Mouse (Mus musculus): Measurements from ENCODE around the gene Lap3.

Gene Lap3

DNA sequence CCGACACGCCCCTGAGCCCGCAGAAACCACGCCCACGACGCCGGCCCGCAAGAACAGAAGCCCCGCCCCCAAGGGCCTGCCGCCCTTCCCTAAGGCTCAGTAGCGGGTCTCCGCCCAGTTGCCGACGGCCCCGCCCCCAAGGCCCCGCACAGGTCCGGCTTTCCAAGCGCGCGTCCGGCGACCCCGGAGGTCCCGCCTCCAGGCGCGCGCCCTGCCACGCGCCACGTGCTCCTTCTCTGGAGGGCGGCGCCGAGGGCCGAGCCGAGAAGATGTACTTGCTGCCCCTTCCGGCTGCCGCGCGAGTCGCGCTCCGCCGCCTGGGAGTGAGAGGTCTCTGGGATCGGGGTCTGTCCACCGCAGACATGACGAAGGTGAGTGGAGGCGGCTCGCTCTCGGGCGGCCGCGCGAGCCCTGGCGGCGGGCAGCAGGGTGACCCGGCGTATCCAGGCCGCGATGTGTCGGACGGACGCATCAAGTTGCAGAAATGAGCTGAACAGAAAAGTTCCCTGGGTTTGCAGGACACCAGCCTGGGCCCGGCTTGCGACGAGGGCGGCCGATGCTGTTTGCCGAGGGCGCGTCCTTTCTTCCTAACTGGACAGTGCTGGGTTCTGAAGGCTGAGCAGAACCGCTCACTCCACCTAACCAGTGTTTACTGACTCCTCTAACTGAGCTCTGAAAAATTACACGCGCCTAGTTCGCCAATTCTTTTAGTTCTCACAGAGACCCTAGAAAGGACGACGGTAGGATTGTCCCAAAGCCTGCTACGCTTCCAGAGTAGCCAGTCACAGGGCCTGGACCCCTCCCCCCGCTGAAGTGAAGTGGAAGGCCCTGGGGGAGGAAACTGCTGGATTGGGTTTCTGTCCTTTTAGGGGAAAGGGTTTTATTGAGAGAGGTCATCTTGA lies at the start of gene Lap3:
Gene Lap3, plus strand, starts transcription at position 184 of the 902 bp plus-strand sequence.
- DNase-seq (ENCODE audit: low read depth, low spot score), result peak; percentile 98

DNA sequence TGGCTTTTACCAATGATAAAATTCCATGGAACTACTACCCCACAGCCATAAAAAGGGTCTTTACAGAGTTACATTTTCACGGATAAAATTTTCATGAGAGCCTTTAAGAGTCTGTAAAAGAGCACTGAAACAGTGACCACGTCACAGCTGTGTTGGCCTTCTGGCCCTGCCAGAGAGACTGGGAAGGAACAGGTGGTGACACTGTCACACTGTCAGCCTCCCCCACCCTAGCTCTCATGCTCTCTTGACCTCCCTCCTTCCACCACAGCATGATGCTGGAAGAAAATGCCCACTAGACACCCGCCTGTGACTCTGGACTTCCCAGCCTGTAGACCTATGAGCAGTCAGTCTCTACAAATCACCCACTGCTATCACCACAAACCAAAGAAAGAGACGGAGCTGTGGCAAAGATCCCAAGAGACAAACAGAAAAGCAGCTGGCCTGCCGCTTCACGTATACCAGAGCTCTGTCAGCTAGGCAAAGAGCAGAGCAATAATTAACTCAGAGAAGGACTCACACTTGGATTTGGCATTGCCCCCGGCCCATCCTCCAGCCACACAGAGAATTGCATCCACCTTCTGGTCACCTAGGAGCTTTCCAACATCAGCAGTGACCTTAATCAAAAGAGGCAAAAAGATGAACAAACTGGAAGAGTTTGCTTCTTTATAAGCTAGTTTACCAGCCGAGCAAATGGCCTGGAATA lies 48.9 kb upstream of the Lap3 start:
- DNase-seq (ENCODE audit: low read depth, low spot score), result no peak

DNA sequence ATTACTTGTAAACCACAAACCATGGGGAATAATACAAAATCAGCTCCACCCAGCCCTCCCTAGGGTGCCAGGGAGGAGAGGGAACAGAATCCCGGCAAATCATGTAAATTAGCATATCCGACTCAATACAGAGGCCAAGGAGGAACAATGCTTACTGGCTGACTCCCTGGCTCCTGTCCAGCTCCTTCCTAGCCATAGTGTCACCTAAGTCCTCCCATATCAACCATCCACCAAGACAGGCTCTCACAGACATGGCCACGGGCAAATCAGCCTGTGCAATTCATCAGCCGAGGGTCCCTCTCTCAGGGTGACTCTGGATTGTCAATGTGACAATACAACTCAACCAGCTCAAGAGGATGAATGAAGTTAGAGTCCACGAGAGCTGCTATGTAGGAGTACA lies 44.5 kb upstream of the Lap3 start:
- peak; percentile 6 for DNase-seq (ENCODE audit: low read depth, low spot score)

DNA sequence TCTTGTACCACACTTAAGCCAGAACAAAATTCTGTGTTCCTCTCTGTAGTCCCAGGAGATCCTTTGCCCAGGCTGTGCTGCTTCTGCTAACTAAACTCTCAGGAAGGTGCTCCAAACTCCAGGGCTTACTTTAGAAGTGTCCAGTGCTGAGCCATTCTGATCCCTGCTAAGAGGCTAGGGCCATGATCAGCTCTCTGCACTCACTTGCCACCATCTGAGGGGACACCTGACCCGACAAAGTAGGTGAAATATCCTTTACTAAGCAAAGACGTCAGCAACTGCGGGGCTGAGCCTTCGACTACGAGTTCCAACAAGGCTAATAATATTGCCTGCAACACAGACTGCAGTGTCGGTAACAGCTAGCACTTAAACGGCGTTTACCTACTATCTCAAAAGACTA lies 44.0 kb upstream of the Lap3 start:
- peak; percentile 28 for DNase-seq (ENCODE audit: low read depth, low spot score)

DNA sequence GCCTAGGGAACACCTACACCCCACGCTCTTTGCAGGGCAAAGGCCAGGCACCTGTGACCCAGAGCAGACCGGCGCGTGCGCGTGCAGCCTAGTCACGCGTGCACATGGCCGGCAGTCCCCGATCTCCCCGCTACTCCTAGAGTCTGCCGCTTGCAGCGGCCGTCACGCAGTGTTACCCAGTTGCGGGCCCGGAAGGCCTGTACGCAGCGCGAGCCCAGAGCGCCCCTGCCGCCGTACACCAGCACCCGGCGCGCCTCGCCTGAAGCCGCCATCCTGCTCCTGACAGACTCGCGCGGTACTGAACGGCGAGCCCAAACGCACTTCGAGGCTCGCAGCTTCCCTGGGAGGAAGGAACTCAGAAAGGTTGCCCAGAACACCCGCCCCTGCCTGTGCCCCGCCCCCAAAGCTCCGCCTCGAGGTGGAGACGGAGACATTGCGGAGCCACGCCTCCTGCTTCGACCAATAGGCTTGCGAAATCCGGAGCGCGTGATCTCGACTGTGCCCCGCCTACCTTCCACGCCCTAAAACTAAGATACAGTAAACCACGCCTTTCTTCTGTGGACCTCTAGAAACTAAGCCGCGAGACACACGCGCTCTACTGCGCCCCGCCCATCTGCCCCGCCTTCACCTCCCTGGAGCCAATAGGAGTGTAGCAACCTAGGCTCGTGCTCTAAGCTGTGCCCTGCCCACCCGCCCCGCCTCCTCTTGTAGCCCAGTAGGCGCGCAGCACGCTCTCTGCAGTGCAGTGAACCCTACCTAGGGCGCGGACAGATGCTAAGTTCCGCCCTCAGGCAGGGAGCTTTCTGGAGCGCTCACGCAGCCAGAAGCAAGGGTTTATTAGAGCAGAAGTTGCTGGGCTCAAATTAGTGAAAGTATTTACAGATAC lies 43.1 kb upstream of the Lap3 start, which contains the start of gene Qdpr:
Gene Qdpr, minus strand, starts transcription at position 406 of the 886 bp plus-strand sequence.
- peak; percentile 100 for DNase-seq (ENCODE audit: low read depth, low spot score)

DNA sequence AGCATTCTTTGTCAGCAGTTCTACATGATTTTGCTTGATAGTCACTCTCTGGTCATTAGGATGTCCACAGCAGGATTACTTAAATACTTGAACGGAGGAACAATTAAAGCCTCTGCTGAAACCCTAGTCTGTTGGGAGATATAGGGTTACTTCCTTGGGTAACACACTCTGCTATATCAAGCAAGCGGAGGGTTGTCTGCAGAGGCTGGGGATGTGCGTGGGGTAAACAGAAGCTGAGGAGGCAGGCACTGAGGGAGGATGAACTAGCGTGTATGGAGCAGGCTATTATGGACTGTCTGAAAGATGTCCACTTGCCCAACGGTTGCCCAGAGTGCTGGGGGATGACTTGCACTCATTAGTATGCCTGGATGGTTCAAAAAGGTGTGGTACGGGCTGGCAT lies 39.7 kb upstream of the Lap3 start, which contains the start of gene Clrn2:
Gene Clrn2, plus strand, starts transcription at position 301 of the 400 bp plus-strand sequence.
- no peak for DNase-seq (ENCODE audit: low read depth, low spot score)

DNA sequence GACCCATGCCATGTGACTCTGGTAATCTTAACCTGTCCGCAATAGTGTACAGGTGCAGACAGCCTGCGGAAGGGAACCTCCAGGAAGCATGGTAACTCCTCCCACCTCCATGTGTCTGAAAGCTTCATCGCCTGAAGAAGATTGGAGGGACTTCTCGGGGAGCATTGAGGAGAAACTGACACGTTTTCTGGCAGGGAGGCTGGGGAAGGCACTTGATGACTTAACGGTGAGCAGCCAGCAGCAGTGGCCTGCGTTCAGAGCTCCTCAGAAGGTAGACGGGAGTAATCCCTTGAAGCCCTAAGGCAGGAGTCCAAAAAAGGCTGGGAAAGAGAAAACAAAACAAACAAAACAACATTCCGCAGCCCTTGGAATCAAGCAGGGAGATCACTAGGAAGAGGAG lies 38.7 kb upstream of the Lap3 start:
- no peak for DNase-seq (ENCODE audit: low read depth, low spot score)

DNA sequence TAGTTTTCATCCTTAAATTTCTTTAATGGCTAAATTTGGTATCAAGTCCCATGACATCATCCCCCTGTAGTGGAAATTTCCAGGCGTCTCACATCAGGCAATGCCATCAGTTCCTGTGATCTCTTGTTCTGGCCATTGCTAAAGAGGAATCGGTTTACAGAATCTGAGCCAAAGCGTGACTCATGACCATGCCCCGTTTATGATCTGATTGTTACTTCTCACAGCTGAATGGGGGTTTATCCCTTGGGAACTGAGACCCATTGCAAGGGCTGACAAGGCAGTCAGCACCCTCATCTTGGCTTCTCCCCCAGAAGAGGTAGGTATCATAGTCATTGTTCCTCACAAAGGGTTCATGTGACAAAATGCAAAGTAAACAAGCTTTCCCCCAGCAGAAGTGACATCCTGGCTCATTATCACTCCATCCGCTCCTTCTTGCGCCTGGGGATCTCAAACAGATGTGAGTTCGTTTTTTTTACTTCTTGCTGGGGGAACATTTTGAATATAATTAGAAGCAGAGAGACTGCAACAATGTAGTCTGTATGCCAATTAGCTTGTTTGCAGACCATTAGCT lies 20.2 kb upstream of the Lap3 start:
- DNase-seq (ENCODE audit: low read depth, low spot score), result no peak

DNA sequence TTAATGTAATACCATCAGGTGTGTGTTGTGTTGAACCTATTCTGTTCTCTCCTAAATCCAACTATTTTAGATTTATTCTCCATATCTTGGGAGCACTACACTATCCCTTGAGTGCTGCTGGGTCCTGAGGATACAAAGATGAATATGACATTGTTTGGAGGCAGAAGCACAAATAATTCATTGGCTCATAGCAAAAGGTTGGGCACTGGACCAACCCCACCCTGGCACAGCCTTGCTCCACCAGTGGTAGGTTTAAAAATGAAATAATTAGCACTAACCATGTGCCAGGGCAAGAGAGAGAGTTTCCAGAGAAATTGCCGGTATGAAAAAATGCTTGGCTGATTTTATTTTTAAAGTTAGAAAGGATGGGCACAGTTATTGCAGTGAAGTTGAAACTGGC lies 19.7 kb upstream of the Lap3 start:
- no peak for DNase-seq (ENCODE audit: low read depth, low spot score)

DNA sequence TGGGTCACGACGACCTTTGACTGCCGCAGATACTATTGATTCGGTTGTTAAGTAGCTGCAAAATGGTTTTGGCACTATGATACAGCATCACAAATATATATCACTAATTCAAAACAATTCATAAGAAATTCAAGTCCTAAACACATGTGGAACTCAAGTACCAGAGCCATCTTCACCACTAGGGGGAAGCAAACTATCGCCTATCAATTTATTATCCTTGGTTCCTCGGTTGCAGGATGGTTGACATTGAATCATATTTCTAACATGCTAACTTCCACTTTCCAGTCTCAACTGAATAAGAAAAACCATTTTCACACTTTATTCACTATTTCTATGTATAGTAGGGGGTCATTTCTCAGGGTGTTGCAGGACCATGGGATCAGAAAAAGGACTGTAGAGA lies 19.0 kb upstream of the Lap3 start:
- DNase-seq (ENCODE audit: low read depth, low spot score), result peak; percentile 81

DNA sequence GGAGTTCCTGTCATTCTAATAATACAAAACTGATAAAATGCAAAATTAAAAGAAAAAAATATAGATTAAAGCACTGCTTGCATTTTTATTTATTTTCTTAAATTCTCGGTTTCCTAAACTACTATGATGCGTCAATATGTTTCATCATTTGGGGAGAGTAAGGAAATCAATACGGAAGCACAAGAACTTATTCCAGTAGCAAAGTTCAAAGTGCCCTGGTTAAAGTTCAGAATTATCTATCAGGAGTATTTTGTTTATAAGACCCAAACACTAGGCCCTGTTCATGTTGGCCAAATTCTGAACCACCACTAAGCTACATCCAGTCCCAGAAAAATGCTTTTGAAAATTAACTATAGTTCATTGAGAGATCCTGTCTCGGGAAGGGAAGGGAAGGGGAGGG lies 18.4 kb upstream of the Lap3 start:
- DNase-seq (ENCODE audit: low read depth, low spot score), result no peak

DNA sequence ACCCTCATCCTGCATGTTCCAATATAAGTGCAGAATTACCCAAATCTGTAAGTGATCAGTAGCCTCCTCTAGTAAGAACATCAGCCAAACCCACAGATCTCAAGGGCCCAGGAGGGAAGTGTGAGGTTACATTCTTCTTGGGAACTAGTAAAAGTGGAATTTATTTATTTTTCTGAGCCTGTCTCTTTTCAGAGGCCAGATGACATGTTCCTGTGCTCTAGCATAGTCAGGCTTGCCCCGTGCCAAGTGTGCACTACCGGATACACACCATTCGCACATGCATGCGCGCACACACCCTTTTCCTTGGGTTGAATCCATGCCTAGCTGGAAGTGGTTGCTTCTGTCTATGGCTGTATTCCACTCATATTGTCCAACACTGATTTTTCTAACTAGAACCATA lies 17.4 kb upstream of the Lap3 start:
- DNase-seq (ENCODE audit: low read depth, low spot score), result no peak

DNA sequence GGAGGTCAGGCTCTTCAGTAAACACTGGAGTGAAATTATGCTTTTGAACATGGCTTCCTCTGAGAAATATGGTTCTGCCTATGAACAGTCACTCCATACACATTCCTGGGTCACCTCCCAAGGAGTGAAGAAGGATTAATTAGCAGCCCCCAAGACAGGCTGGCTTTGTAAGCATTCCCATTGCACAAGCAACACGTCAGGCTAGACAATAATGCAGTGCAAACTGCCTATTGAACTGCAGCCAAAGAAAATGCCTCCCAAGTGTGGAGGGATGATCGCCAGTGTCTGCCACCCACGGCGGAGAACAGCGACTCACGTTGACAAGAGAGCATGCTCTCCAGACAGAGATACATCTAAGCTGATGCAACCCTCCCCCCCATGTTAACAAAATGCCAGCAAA lies 16.9 kb upstream of the Lap3 start:
- no peak for DNase-seq (ENCODE audit: low read depth, low spot score)

DNA sequence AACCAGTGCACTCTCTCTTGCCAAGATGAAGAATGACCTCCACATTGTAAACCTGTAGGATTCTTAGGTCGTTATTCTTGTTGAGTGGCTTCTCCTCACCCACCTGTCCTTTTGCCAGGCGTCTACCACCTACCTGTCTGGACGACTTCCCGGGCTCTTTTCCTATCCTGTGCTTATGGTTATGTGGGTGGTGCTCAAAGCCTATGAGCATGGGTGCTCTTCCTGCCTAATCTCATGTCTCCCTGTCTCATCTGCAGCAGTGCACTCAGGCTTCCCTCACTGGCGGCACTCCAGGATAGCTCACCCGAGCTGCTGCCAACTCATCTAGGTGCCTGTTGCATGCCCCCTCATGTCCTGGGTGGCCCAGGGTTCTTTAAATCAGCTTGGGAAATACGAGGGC lies 15.6 kb upstream of the Lap3 start:
- DNase-seq (ENCODE audit: low read depth, low spot score), result no peak

DNA sequence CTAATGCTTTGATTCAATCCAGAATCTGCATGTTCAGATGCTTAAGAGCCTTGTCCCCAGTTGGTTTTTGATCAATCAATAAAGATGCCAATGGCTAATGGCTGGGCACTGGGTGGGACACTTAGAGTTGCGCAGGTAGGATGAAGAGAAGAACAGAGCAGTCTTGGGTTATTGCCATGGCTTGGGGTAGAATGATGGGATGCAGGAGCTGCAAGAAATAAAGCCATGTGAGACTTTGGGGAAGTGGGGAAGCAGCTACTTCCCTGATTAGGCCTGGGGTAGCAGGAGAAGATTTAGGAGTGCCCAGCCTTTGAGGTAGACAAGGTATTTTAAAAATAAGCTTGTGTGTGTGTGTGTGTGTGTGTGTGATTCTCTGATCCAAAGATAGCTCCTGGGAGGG lies 13.1 kb upstream of the Lap3 start:
- no peak for DNase-seq (ENCODE audit: low read depth, low spot score)

DNA sequence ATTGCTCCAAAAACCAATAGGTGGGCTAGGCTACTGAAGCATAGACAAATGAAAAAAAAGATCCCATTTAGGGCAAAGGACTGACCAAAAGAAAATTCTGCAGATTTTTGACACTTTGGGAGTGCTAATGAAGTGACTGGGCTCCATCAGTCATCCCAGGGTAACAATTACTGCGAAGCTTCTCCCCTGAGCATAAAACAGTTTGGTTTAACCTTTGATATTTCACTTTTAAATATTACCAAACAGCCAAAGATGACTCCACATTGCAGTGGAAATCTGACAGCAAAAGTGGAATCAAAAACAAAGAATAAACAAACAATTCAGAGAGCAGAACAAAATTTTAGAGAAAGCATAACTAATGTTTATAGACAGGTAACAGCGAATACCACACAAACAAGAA lies 12.0 kb upstream of the Lap3 start:
- DNase-seq (ENCODE audit: low read depth, low spot score), result no peak

DNA sequence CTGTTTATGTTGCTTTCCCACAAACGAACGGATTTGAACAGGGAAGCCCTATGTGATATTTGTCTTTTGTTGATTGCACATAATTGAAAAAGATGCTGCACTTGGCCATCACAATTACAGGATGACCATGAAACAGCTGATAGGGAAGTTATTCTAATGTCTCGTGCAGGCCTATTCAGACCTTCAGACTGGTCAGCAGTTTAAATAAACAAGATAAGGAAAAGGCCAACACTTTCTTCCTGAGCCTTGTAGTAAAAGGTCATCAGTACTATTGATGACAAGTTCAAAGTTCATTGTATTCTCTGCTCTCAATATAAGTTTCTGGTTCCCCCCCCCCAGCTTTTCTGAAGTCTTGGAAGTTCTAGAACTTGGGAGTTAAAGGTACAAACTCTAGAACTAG lies 10.6 kb upstream of the Lap3 start:
- no peak for DNase-seq (ENCODE audit: low read depth, low spot score)

DNA sequence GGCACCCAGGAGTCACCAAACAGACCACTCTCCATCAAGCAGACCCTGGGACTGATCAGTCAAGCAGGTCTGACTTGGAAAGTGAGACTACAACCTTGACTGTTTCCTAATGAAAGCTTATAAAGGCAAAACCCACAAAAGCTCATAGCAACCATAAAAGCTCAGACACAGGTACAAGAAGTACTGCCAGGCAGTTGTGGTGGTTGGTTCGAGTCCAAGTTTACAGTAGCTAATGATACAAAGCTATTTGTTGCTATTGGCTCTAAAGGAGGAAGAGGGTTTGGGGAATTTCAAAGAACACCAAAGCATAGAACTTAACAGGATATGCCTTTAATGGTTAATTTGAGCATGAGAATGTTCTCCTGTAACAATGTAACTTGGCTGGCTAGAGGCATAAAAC lies 9.5 kb upstream of the Lap3 start:
- DNase-seq (ENCODE audit: low read depth, low spot score), result no peak

DNA sequence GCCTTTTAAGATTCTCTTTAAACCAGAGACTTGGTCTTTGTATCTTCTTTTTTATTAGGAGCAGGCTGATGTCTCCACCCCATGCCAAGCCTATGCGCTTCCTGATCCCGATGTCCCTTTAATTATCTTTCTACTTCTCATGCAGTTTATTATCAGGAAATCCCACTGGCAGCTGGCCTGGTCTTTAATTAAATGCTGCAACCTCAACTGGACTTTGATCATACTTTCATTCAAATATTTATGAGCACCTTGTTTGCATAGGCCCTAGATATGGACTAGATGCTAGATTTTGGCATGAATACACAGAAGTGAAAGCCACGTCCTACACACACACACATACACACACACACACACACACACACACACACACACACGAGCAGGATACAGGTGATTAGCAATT lies 1.4 kb upstream of the Lap3 start:
- no peak for DNase-seq (ENCODE audit: low read depth, low spot score)

DNA sequence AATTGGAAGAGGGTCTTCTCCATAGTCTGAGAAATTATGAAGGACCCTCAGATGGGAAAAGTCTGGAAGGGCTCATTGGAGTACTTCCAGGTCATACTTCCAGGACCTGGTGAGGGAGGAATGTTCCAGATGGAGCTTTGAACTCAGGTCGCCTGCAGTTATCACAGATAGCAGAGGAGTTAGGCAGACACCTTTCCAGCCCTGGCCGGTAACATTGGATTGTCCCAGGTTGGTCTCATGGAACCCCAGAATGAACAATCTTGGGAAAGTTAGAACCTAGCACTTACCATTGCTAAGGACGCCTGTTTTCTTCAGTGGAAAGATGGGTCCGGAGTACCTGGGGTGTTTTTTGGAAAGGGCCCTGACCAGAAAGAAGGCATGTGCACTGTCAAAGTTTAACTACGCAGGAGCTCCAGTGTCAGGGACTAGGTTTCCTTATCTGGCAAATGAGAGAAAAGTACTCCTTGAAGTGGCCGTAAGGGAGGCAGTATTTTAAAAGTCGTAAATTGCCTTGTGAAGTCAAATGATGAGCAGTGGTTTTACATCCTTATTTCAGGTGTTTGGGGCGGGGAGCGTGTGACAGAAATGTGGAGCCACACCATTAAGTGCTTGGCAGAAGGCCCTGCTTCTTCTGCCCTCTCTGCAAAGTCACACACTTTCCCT lies 1.1 kb downstream of the Lap3 start:
- DNase-seq (ENCODE audit: low read depth, low spot score), result peak; percentile 6

DNA sequence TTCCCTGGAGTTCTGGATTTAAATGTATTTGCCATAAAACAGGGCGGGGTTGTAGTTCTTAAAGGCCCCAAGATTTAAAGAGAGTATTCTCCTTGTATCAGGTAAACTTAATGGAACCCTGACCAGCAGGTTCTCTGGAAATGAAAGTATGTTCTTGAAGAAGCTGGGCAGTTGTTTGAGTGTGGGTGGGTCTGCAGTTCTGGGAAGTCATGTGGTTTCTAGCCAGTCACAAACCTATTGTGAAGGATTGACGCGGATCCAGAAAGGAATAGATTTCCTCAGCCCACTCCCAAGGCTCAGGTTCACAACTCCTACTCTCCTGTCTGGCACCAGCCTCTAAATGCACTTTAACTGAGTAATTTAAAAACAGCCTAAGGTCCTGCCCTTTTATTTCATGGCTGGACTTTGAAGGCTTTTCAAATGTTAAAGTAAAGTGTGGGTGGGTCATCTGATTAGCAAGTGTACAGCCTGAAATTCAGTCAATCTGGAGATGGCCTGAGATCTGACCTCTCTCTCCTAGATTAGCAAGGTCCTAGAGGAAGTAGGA lies 2.3 kb downstream of the Lap3 start:
- DNase-seq (ENCODE audit: low read depth, low spot score), result no peak
